Mouse (Mus musculus) thymus, postnatal 0 days (tissue): ENCODE results near the gene Gm2897. TPM values are rescaled to one million over a fixed set of nuclear protein-coding genes. Genes with fewer than 3 reads are reported as not detected.
"Not testable (repeated sequence)": the region's sequence is repeated elsewhere in the genome, so short reads cannot be mapped to it uniquely, and the experiment has no call there.

Experiments
- DNase-seq: peaks from one replicate; pipeline ENCODE4 v3.0.0-alpha.2; 2015; ENCODE audit warnings: low spot score
- polyA plus RNA-seq: library from polyadenylated mRNA; unstranded; fragments of >200 nt; fragmentation: Nextera tagmentation; extraction: Ambion mirVana; gene quantifications from 2 replicates; pipeline ENCODE4 v1.2.1, GENCODE M21; 2015

Gm2897 gene
- polyA plus RNA-seq = 0.10 TPM in 1 of 2 replicates, not detected in the other

DNA sequence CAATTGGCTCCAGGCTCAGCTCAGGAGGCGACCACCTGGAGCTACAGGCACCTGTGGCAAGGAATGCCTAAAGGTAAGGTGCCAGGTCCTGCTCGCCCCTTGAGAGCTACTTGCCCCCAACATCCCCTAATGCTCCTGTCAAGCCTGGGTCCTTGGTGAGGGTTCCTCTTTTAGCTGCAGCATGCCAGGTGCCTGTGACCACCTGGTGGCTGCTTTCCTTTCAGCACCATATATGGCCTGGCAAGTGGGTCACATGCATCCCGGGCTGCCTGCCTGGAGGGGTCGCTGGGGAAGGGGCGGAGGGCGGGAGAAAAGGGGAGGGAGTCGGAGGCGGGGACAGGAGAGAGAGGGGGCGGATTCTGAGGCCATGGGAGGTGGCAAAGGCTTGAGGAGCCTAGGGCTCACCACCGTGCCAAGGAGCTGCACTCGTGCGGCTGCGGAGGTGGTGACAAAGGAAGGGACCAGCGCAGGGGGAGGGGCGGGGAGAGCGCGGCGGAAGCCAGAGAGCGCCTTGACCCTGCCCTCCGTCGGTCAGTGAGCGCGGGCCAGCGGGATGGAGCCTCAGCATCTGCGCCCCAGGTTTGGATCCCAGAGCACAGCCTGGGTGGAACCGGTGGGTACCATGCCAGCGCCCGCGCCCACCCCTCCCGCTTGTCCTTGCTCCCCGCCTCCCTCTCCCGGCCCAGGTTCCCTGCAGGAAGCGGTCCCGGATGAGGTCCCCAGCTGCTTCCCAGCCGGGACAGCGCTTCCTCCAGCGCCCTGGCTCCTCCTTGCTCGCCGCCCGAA is at the start of gene Gm2897:
Gene Gm2897 (plus strand): TSS at position 559 of the 786 bp plus-strand sequence.
- peak; percentile 1 for DNase-seq

DNA sequence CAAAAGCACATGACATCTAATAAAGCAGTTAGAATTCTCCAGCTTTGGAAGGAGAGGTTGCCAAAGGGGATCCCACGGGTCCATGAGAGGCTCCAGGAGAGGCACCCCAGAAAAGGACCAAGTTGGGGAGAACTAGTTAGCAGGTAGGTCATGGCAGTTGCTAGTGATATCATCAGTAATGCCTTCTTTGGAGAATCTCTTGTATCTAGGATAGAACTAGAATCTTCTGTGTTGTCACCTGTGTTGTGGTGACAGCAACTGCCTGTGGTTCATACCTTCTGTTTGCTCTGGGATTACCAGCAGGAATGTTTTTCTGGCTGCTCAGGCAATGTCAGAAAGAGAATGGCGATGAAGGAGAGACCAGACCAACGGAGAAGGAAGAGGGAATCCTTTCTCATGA is 19.4 kb upstream of the Gm2897 start, which contains the start of gene Gm2888:
Gene Gm2888 (plus strand): TSS at position 301 of the 400 bp plus-strand sequence.
- not testable (repeated sequence) for DNase-seq

DNA sequence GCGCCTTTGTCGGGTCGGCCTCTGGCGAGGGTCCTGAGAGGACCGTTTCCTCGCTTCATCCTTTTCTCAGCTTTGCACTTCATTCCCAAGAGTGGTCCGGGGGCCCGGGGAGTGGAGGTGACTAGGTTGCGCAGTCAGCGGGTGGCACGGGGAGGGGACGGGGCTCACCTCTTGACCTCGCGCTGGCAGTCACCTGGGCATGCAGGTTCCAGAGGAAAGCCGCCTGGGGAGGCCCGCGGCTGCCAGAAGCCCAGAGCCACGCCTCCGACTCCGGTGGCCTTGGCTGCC is 372 bp downstream of the Gm2897 start:
- DNase-seq = not testable (repeated sequence)

DNA sequence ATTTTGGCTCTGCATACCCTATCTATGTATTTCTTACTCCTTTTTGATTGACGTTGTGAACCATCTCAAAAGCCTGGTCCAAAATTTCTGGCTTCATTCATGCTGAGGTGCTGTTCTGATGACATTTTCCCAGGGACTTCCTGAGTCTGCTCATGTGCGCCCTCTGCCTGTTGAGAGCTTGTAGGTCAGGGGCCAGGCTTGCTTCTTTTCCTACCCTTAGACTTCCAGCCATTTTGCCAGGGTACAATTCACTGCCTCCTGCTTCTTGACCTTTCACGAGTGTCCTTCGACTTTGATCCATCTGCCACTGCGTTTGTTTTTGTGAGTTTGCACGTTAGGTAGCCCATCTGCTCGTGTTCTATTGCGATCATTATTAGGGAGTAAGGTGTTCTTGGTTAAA is 1.0 kb downstream of the Gm2897 start:
- DNase-seq = not testable (repeated sequence)

DNA sequence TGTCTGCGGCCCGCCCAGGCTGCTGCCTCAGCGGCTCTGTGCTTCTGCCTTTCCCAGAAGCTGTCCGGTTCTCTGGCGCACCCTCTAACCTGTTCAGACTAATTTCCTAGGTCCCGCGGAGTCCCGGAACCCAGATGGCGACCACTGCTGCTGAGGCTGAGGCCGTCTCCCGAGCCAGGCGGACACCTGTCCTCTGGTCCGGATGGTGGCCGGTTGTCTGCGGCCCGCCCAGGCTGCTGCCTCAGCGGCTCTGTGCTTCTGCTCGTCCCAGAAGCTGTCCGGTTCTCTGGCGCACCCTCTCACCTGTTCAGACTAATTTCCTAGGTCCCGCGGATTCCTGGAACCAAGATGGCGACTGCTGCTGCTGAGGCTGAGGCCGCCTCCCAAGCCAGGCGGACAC is 67.0 kb downstream of the Gm2897 start:
- not testable (repeated sequence) for DNase-seq

Other genes with a start within 250 kb of the Gm2897 start
- not detected in 2 replicates for gene Gm2888, start 19.3 kb upstream of the Gm2897 start, polyA plus RNA-seq
- gene Gm10340, start 84.7 kb downstream of the Gm2897 start, polyA plus RNA-seq = not detected in 2 replicates
- gene Gm5795, start 139.0 kb downstream of the Gm2897 start, polyA plus RNA-seq = not detected in 2 replicates
- gene D830030K20Rik, start 159.2 kb downstream of the Gm2897 start, polyA plus RNA-seq = 0.54 and 1.2 TPM in 2 replicates